Mouse (Mus musculus) myocyte (in vitro differentiated cells): ENCODE measurements around the gene Mthfd2. TPM values are rescaled to one million over a fixed set of nuclear protein-coding genes. Genes with fewer than 3 reads are reported as not detected.
A peak's percentile ranks its signal among the peaks of the same experiment; 100 is the strongest.

Source experiments
- H3K27me3 ChIP-seq: one replicate; pipeline ENCODE4 v1.6.1; 2011; ENCODE audit not compliant: control insufficient read depth, insufficient read depth, insufficient read length
- H3K36me3 ChIP-seq: one replicate; pipeline ENCODE4 v1.6.1; 2011; ENCODE audit not compliant: control insufficient read depth, insufficient read depth
- H3K4me2 ChIP-seq: one replicate; pipeline ENCODE4 v1.6.1; 2011; ENCODE audit warnings: low read depth, control low read depth
- H3K4me3 ChIP-seq: one replicate; pipeline ENCODE4 v1.5.1; 2011; ENCODE audit warnings: mild to moderate bottlenecking, control low read depth, moderate library complexity
- H3K79me2 ChIP-seq: one replicate; pipeline ENCODE4 v1.6.1; 2011; ENCODE audit not compliant: control insufficient read depth, insufficient read depth
- H3ac ChIP-seq: one replicate; pipeline ENCODE4 v1.6.1; 2011; ENCODE audit not compliant: control insufficient read depth, insufficient read length
- CEBPB ChIP-seq: IDR thresholded peaks from 2 replicates; pipeline ENCODE4 v1.6.1; 2011; ENCODE audit warnings: mild to moderate bottlenecking, moderate library complexity; ENCODE audit not compliant: poor library complexity, insufficient read depth, severe bottlenecking
- E2F4 ChIP-seq: IDR thresholded peaks from one replicate; pipeline ENCODE4 v1.6.1; 2011; ENCODE audit warnings: mild to moderate bottlenecking, control low read depth, moderate library complexity; ENCODE audit not compliant: insufficient read depth
- MAX ChIP-seq: IDR thresholded peaks from one replicate; pipeline ENCODE4 v1.6.1; 2011; ENCODE audit warnings: low read depth, mild to moderate bottlenecking, control low read depth
- MYOD1 ChIP-seq, 3 experiments: IDR thresholded peaks; one replicate each; pipeline ENCODE4 v1.6.1; 2011; ENCODE audit warnings: control low read depth in 2 of 3, low read depth in 2 of 3, mild to moderate bottlenecking in 2 of 3, moderate library complexity in 1 of 3; ENCODE audit not compliant: insufficient read length in 2 of 3, control insufficient read depth in 1 of 3
- MYOG ChIP-seq, 3 experiments: IDR thresholded peaks; one replicate each; pipeline ENCODE4 v1.6.1; 2011; ENCODE audit warnings: control low read depth in 2 of 3, low read depth in 2 of 3, mild to moderate bottlenecking in 2 of 3; ENCODE audit not compliant: insufficient read length in 2 of 3, control insufficient read depth in 1 of 3, insufficient read depth in 1 of 3
- POLR2A ChIP-seq: IDR thresholded peaks from one replicate; pipeline ENCODE4 v1.6.1; 2011; ENCODE audit warnings: low read depth, mild to moderate bottlenecking, control low read depth, moderate library complexity; ENCODE audit not compliant: insufficient read length
- POLR2AphosphoS2 ChIP-seq: IDR thresholded peaks from one replicate; pipeline ENCODE4 v1.6.1; 2011; ENCODE audit warnings: low read depth, control low read depth; ENCODE audit not compliant: insufficient read length
- REST ChIP-seq: IDR thresholded peaks from one replicate; pipeline ENCODE4 v1.6.1; 2011; ENCODE audit warnings: mild to moderate bottlenecking, control low read depth, moderate library complexity; ENCODE audit not compliant: insufficient read depth, insufficient read length
- SRF ChIP-seq: IDR thresholded peaks from one replicate; pipeline ENCODE4 v1.6.1; 2011; ENCODE audit warnings: low read depth; ENCODE audit not compliant: control insufficient read depth, insufficient read length
- TCF12 ChIP-seq: IDR thresholded peaks from one replicate; pipeline ENCODE4 v1.6.1; 2011; ENCODE audit warnings: mild to moderate bottlenecking, control low read depth; ENCODE audit not compliant: poor library complexity, insufficient read depth, severe bottlenecking
- TCF3 ChIP-seq: IDR thresholded peaks from one replicate; pipeline ENCODE4 v1.6.1; 2011; ENCODE audit warnings: low read depth, control low read depth; ENCODE audit not compliant: insufficient read length
- USF1 ChIP-seq: IDR thresholded peaks from one replicate; pipeline ENCODE4 v1.6.1; 2011; ENCODE audit warnings: low read depth, mild to moderate bottlenecking, control low read depth, moderate library complexity
- polyA plus RNA-seq: library from polyadenylated mRNA; unstranded; fragments of >200 nt; fragmentation: generic; extraction: Trizol; gene quantifications from one replicate; pipeline ENCODE4 v1.2.1, GENCODE M21; 2012; ENCODE audit warnings: missing spikeins

The Mthfd2 gene
- polyA plus RNA-seq, 1 experiment, result 260 TPM

DNA sequence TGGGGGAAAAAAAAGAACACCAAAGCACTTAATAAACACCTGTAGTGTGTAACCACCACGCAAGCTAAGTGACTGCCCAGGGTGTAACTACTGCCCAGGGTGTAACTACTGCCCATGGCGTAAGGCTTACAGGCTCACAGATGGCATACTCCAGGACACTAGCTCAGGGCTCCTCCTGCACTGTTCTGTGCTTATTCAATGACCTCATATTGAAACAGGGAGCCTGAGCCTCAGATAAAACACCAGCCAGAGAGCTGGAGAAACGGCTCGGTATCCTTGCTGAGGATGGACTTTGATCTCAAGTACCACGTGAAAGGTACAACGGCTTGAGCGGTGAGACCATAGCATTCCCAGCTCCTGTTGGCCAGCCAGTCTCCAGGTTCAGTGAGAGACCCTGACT is 13.7 kb downstream of the Mthfd2 start:
- Histone ChIP-seq H3K27me3 (no peaks in the 10 kb centered on the region), H3ac (no peak overlapping the region), H3K36me3 (peaks cover 68% of the 10 kb centered on the region), H3K4me3 (no peak overlapping the region), H3K79me2 (peaks cover 49% of the 10 kb centered on the region), H3K4me2 (no peak overlapping the region)
- no peak for TF ChIP-seq TCF12
- TF ChIP-seq SRF, result no peak
- TF ChIP-seq TCF3, result no peak
- TF ChIP-seq E2F4, result no peak
- TF ChIP-seq REST, result no peak
- no peak for TF ChIP-seq USF1
- TF ChIP-seq MYOG (IDR thresholded peaks at IDR 0.05; ENCODE audit: control insufficient read depth in 1 of 3, insufficient read depth in 1 of 3, insufficient read length in 2 of 3, low read depth in 2 of 3), result no peak
- no peak for TF ChIP-seq CEBPB
- TF ChIP-seq POLR2A, result no peak

DNA sequence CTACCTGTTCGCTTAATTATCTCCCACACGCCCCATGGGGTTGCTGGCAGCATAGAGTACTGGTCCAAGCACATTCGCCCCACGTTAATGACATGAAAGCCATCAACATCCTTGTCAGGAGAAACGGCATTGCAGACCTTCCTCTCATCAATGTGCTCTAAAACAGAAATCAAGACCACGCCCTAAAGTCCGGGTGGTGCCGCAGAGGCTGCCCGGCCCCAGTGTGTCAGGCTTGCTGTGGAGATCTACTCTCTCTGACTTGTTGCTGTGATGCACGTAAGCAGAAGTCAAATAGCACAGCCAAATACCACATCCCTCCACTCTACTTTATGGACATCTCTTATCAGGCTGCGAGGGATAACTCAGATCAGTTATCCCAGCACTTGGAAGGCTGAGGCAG is 14.5 kb downstream of the Mthfd2 start:
- H3K36me3 ChIP-seq, result peaks cover 76% of the 10 kb centered on the region
- H3K27me3 ChIP-seq, result no peaks in the 10 kb centered on the region
- H3K4me3 ChIP-seq, result no peak overlapping the region
- H3ac ChIP-seq, result no peak overlapping the region
- H3K4me2 ChIP-seq, result no peak overlapping the region
- peaks cover 41% of the 10 kb centered on the region for H3K79me2 ChIP-seq
- TF ChIP-seq TCF3 (no peak), MYOG (IDR thresholded peaks at IDR 0.05; ENCODE audit: control insufficient read depth in 1 of 3, insufficient read depth in 1 of 3, insufficient read length in 2 of 3, low read depth in 2 of 3) (no peak), POLR2A (no peak), MYOD1 (IDR thresholded peaks at IDR 0.05; ENCODE audit: control insufficient read depth in 1 of 3, insufficient read length in 2 of 3, low read depth in 2 of 3) (no peak), SRF (no peak), TCF12 (no peak), REST (no peak), USF1 (no peak), POLR2AphosphoS2 (no peak), MAX (no peak), CEBPB (no peak), E2F4 (no peak)

DNA sequence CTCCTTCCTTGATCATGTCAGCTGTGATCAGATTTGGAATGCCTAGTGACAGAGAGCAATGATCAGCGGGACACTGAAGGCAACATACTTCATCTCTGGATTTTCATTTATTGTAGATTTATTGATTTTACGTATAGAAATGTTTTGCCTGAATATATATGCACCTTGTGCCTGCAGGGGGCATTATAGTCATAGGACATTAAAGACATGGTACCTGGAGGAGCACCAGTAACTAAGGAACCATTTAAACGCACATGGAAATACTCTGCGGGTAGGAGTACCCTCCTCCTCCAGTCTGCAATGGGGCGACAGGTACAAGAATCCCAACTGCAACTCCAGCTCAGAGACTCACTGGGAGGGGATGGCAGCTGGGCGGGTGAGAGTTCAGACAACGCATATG is 16.7 kb downstream of the Mthfd2 start:
- TF ChIP-seq REST (no peak), TCF12 (no peak), USF1 (no peak), MYOG (IDR thresholded peaks at IDR 0.05; ENCODE audit: control insufficient read depth in 1 of 3, insufficient read depth in 1 of 3, insufficient read length in 2 of 3, low read depth in 2 of 3) (no peak)
- peaks cover 92% of the 10 kb centered on the region for H3K36me3 ChIP-seq

DNA sequence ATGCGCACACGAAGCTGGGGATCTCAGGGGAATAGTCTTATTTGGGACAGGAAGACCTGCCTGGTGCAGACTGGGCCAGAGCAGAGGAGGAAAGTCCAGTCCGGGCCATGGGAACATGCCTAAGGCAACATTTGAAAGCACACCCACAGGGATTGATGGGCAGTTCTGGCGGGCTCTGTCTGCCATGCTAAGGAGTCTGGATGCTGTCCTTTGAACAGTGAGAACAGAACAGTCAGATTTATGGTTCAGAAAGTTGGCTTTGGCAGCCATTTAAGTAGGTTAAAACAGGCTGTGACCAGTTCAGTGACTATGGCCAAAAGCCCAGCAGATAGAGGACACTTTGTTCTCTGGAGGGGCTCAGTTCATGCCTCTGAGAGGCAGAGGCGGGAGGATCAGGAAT is 23.4 kb downstream of the Mthfd2 start:
- TF ChIP-seq SRF, result no peak
- peak; percentile 23 for TF ChIP-seq POLR2AphosphoS2
- H3K79me2 ChIP-seq, result no peaks in the 10 kb centered on the region
- no peak overlapping the region for H3K4me2 ChIP-seq
- H3K36me3 ChIP-seq, result peaks cover 27% of the 10 kb centered on the region
- no peak overlapping the region for H3K4me3 ChIP-seq
- no peaks in the 10 kb centered on the region for H3K27me3 ChIP-seq
- no peak overlapping the region for H3ac ChIP-seq

More for the DNA sequence above, 16.7 kb downstream of the Mthfd2 start:
- Histone ChIP-seq H3K79me2 (peaks cover 19% of the 10 kb centered on the region), H3ac (no peak overlapping the region), H3K4me3 (no peak overlapping the region), H3K27me3 (no peaks in the 10 kb centered on the region), H3K4me2 (no peak overlapping the region)

- Histone ChIP-seq H3ac (no peak overlapping the region), H3K4me3 (no peak overlapping the region), H3K4me2 (no peak overlapping the region), H3K36me3 (peaks cover 17% of the 10 kb centered on the region), H3K27me3 (no peaks in the 10 kb centered on the region), H3K79me2 (no peaks in the 10 kb centered on the region)
- TF ChIP-seq TCF3 (no peak), POLR2AphosphoS2 (no peak), SRF (no peak), CEBPB (no peak), USF1 (no peak)
Observed at GRCm38 (mm10) chr6:83301294-83301693, 24.4 kb downstream of the Mthfd2 start.
